Mouse (Mus musculus) liver, embryonic 16.5 days (tissue): ENCODE measurements around the gene Rcc2. TPM values are rescaled to one million over a fixed set of nuclear protein-coding genes. Genes with fewer than 3 reads are reported as not detected.

Source experiments
- ATAC-seq: fragments of 200-750 bp; cut with Nextera tagmentation; 2 replicates; pipeline ENCODE4 v1.8.0; 2017; ENCODE audit warnings: low read depth, mild to moderate bottlenecking, moderate number of reproducible peaks, moderate library complexity
- H3K27ac ChIP-seq: fragments of 300-500 bp; sonication (generic); 2 replicates; pipeline ENCODE4 v1.5.1; 2014; ENCODE audit warnings: mild to moderate bottlenecking, low read length
- H3K27me3 ChIP-seq: fragments of 300-500 bp; sonication (generic); 2 replicates; pipeline ENCODE4 v1.6.1; 2014; ENCODE audit warnings: low read depth, low read length, mixed read lengths; ENCODE audit not compliant: control insufficient read depth, insufficient read depth
- H3K36me3 ChIP-seq: fragments of 300-500 bp; sonication (generic); 2 replicates; pipeline ENCODE4 v1.6.1; 2014; ENCODE audit warnings: mild to moderate bottlenecking; ENCODE audit not compliant: control insufficient read depth, insufficient read depth
- H3K4me1 ChIP-seq: fragments of 300-500 bp; sonication (generic); 2 replicates; pipeline ENCODE4 v1.6.1; 2014; ENCODE audit warnings: low read depth, low read length, mixed read lengths; ENCODE audit not compliant: control insufficient read depth
- H3K4me2 ChIP-seq: fragments of 300-500 bp; sonication (generic); 2 replicates; pipeline ENCODE4 v1.6.1; 2014; ENCODE audit warnings: low read depth, low read length, mixed read lengths
- H3K4me3 ChIP-seq: fragments of 300-500 bp; sonication (generic); 2 replicates; pipeline ENCODE4 v1.5.1; 2014; ENCODE audit warnings: low read depth, mild to moderate bottlenecking, low read length
- H3K9ac ChIP-seq: fragments of 300-500 bp; sonication (generic); 2 replicates; pipeline ENCODE4 v1.6.1; 2014; ENCODE audit warnings: low read depth, low read length
- H3K9me3 ChIP-seq: fragments of 300-500 bp; sonication (generic); replicated peaks from 2 replicates; pipeline ENCODE4 v1.6.1; 2016; ENCODE audit warnings: low read length; ENCODE audit not compliant: control insufficient read depth
- WGBS: fragments of 180-500 bp; shearing (Covaris S2); extraction: QIAGEN DNeasy Blood & Tissue Kit; methylation state at CpG from one replicate; pipeline ENCODE4 v1.1.7; 2014; ENCODE audit not compliant: insufficient replicate concordance; 5-methylcytosine and 5-hydroxymethylcytosine counted together
- polyA plus RNA-seq: library from polyadenylated mRNA; unstranded; fragments of >200 nt; fragmentation: Nextera tagmentation; extraction: Ambion mirVana; gene quantifications from 2 replicates; pipeline ENCODE4 v1.2.1, GENCODE M21; 2015

Gene Rcc2
- polyA plus RNA-seq, 1 experiment from 2014 or later = 9.7 TPM

- Histone ChIP-seq H3K27ac (no peak overlapping the region), H3K4me2 (no peak overlapping the region), H3K4me3 (no peak overlapping the region), H3K27me3 (no peaks in the 10 kb centered on the region), H3K9me3 (no peaks in the 10 kb centered on the region), H3K36me3 (no peaks in the 10 kb centered on the region), H3K9ac (no peak overlapping the region), H3K4me1 (no peaks in the 10 kb centered on the region)
- no peak for ATAC-seq
- WGBS = 46% methylated on average over 7 of the region's 7 CpGs
These were observed 53.0 kb downstream of the Rcc2 start for GRCm38 (mm10) chr4:140753366-140753765.

GRCm38 (mm10) chr4:140755811-140756210 is 55.5 kb downstream of the Rcc2 start:
- Histone ChIP-seq H3K4me2 (no peak overlapping the region), H3K36me3 (no peaks in the 10 kb centered on the region), H3K9me3 (no peaks in the 10 kb centered on the region), H3K4me3 (no peak overlapping the region), H3K27me3 (no peaks in the 10 kb centered on the region), H3K9ac (no peak overlapping the region), H3K27ac (no peak overlapping the region), H3K4me1 (no peaks in the 10 kb centered on the region)
- no peak for ATAC-seq
- 52% methylated on average over 3 of the region's 3 CpGs for WGBS

GRCm38 (mm10) chr4:140761601-140762000 is 61.3 kb downstream of the Rcc2 start:
- H3K4me2 ChIP-seq = no peak overlapping the region
- no peaks in the 10 kb centered on the region for H3K36me3 ChIP-seq
- no peak overlapping the region for H3K4me3 ChIP-seq
- H3K27me3 ChIP-seq = no peaks in the 10 kb centered on the region
- no peaks in the 10 kb centered on the region for H3K9me3 ChIP-seq
- H3K9ac ChIP-seq = no peak overlapping the region
- H3K4me1 ChIP-seq = no peaks in the 10 kb centered on the region
- no peak overlapping the region for H3K27ac ChIP-seq
- ATAC-seq = no peak
- 68% methylated on average over 7 of the region's 7 CpGs for WGBS

- Histone ChIP-seq H3K9me3 (no peaks in the 10 kb centered on the region), H3K4me3 (no peak overlapping the region), H3K4me1 (no peaks in the 10 kb centered on the region), H3K36me3 (no peaks in the 10 kb centered on the region), H3K9ac (no peak overlapping the region), H3K4me2 (no peak overlapping the region), H3K27me3 (no peaks in the 10 kb centered on the region), H3K27ac (no peak overlapping the region)
- WGBS = 15% methylated on average over 9 of the region's 9 CpGs
- no peak for ATAC-seq
These were observed 62.8 kb downstream of the Rcc2 start for GRCm38 (mm10) chr4:140763158-140763557.

GRCm38 (mm10) chr4:140765936-140766335 is 65.6 kb downstream of the Rcc2 start:
- H3K36me3 ChIP-seq = no peaks in the 10 kb centered on the region
- 35% methylated on average over 3 of the region's 3 CpGs for WGBS
- no peak for ATAC-seq

DNA sequence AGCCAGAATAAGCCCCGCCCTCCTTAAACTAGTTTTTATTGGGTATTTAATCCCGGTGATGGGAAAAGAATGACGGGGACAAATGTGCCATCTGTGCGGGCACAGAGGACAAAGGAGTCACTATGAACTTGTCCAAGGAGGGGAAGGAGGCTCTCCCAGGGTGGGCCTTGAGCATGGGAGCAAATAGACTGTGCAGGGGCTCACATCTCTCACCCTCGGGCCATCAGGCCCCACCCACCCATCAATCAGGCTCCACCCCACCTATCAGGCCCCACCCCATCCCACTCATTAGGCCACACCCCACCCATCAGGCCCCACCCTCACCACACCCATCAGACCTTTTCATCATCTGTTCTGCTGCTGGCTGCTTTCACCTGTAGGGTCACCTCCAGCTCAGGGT is 68.6 kb downstream of the Rcc2 start:
- no peak overlapping the region for H3K9ac ChIP-seq
- H3K36me3 ChIP-seq = no peaks in the 10 kb centered on the region
- no peaks in the 10 kb centered on the region for H3K27me3 ChIP-seq
- no peak overlapping the region for H3K27ac ChIP-seq
- no peaks in the 10 kb centered on the region for H3K9me3 ChIP-seq
- WGBS = 75% methylated on average over 5 of the region's 5 CpGs
- no peak overlapping the region for H3K4me3 ChIP-seq
- H3K4me1 ChIP-seq = peaks cover 5% of the 10 kb centered on the region
- no peak overlapping the region for H3K4me2 ChIP-seq
- ATAC-seq = no peak

More at GRCm38 (mm10) chr4:140765936-140766335, 65.6 kb downstream of the Rcc2 start:
- Histone ChIP-seq H3K27me3 (no peaks in the 10 kb centered on the region), H3K4me2 (no peak overlapping the region), H3K27ac (no peak overlapping the region), H3K4me3 (no peak overlapping the region), H3K9me3 (no peaks in the 10 kb centered on the region), H3K9ac (no peak overlapping the region), H3K4me1 (peaks cover 2% of the 10 kb centered on the region)

GRCm38 (mm10) chr4:140770433-140770832 is 70.1 kb downstream of the Rcc2 start:
- Histone ChIP-seq H3K4me2 (peak overlapping the region; percentile 51), H3K9ac (0 out of 2 replicates have a peak overlapping the region, but pooled peaks have one; percentile 16), H3K4me3 (peak overlapping the region; percentile 31), H3K36me3 (no peaks in the 10 kb centered on the region), H3K4me1 (peaks cover 5% of the 10 kb centered on the region), H3K9me3 (no peaks in the 10 kb centered on the region), H3K27ac (peak overlapping the region; percentile 74), H3K27me3 (no peaks in the 10 kb centered on the region)
- 6% methylated on average over 13 of the region's 13 CpGs for WGBS
- peak; percentile 74 for ATAC-seq

DNA sequence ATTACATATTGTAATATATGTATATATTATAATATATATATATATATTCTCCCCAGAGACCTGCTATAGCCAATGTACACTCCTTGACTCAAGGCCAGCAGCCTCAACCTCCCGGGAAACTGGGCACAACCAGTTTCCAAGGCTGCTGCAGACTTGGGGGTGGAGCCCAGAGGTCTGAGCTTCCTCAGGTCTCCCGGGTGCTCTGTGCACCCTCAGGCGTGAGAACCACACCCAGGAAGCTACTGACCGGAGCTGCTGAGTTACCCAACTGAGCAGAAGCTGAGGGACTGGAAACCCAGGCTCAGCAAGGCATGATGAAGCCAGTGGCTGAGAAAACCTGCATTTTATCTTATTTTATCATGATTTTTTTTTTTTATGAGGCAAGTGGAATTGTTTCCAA is 70.8 kb downstream of the Rcc2 start:
- Histone ChIP-seq H3K4me1 (peaks cover 5% of the 10 kb centered on the region), H3K4me2 (no peak overlapping the region), H3K27me3 (no peaks in the 10 kb centered on the region), H3K27ac (peak overlapping the region; percentile 24; the same call in 1 of the 2 replicates), H3K9me3 (no peaks in the 10 kb centered on the region), H3K36me3 (no peaks in the 10 kb centered on the region), H3K9ac (no peak overlapping the region), H3K4me3 (no peak overlapping the region)
- ATAC-seq = no peak
- WGBS = 11% methylated on average over 4 of the region's 4 CpGs
